Mouse (Mus musculus) G1E-ER4 (cell line): ENCODE results near the gene Sptb. TPM values are rescaled to one million over a fixed set of nuclear protein-coding genes. Genes with fewer than 3 reads are reported as not detected.

Experiments
- GATA1 ChIP-seq: IDR thresholded peaks from one replicate; pipeline ENCODE4 v1.8.0; 2012; ENCODE audit warnings: low read length, inconsistent platforms
- polyA plus RNA-seq: library from polyadenylated mRNA; stranded (reverse); fragments of >175 nt; gene quantifications from 2 replicates; pipeline ENCODE4 v1.2.3, GENCODE M21; 2012

Sptb gene
- polyA plus RNA-seq, 1 experiment, result 114 TPM

DNA sequence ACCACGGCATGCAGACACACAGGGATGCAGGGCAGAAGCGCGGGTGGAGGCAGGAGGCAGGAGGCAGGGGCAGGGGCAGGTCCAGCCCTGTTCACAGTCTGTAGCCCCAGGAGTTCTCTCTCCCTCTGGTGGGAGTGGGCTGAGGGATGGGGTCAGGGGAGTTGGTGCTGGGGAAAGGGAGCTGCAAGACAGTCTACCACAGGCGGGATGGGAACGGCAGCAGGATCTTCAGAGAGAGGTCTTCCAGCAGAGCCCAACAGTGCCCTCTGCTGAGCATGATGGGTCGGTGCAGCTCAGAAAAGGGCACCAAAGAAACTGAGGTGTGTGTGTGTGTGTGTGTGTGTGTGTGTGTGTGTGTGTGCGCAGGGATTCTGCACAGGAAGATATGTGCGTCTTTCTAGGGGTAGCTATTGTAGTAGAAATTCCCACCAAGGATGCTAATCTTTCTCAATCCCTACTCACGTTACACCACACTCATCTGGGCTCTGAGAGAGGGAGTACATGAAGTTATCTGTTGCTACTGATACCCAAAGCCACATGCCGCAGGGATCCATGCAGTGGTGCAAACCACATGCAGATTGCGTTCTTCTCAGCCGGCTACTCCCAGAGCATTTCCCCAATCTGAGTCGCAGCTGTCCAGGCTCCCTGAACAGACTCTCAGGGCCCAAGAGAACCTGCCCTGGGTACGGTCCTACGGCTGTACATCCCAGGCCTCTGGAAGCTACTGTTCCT, 113.9 kb downstream of the Sptb start:
- TF ChIP-seq GATA1, result peak; percentile 52

DNA sequence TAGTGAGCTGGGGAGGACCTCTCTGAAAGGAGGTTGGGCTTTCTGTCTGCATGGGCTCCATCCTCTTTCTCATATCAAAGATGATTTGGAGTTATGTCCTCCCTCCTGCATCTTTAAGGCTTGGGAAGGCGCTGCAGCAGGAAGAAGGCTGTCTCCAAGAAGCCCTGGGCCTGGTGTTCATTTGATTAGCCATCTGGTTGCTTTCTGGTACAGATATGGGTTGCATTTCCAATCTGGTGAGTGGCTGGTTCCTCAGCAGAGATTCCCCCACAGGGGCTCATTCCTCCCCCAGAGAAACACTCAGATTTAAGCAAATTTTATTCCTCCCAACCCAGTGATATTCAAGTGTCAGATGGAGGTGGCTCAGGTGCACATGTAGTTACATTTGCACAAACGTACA, 114.5 kb downstream of the Sptb start:
- no peak for TF ChIP-seq GATA1

DNA sequence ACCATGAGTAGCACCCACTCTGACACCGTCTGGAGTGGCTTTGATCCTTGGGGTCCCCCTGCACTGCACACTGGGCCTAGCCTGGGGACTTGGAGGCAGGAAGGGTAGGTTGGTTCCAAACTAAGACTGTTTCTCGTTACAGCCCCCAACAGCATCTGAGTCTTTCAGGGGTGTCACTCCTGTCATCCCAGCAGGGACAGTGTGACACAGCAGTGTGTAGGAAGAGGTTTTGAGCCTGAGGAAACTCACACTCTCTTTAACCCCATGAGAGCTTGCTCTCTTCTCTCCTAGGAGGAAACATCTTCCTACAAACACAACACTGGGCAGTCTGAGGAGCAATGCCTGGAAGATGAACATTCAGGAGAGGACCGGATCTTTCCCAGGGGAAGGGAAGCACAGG, 115.8 kb downstream of the Sptb start:
- TF ChIP-seq GATA1, result no peak

DNA sequence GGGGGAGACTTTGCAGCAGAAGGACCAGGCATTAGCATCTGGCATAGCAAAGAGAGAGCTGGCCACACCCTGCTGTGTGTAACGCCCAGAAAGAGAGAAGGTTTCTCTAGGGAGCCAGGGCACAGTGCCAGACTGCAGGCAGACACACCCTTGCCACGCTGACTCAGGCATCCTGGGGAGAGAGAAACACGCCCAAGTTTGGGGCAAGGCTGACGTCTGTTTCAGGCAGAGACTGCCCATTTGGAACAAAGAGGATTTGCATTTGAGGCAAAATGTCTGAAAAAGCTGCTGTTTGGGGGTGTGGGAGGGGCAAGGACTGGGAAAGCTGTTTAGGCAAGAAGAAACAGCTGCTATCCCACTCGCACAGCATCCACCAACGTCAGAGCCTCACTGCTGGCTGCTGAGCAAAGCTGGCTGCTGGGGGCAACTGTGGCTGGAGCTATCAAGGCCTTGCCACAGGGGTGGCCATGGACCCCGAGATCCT, 116.5 kb downstream of the Sptb start:
- TF ChIP-seq GATA1, result no peak

DNA sequence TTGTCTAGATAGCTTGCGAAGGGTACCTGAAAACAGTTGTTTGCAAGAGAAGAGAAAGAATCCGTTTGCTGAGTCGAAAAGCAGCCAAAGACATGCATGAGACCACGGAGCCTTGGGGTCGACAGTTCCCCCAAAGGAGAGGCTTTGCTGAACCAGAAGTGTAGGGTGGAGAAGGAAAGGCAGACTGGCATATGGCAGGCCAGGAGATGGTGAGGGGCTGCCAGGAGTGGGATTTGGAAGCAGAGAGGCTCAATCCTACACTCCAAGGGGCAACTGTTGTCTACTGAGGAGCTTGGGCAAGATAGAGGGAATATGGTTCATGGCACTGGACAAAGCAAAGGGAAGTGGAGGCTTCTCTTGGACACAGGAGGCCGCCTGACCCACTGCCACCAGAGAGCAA, 117.1 kb downstream of the Sptb start:
- TF ChIP-seq GATA1, result no peak

DNA sequence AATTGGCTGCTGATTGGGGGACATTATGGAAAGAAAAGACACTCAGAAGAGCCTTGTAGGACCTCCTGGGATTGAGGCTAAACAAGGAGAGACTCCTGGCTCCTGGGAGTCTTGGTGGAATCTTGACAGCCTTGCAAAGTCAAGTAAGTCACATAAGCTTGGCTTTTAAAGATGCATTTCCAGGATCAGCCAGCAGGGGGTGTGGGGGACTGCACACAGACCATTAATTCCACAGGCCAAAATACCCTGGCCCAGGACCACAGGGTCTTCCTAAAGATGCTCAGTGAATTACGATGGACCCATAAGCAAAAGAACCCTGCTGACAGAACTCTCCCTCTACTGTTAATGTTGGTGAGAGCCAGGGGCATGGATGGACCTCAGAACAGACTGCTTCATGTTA, 118.1 kb downstream of the Sptb start:
- no peak for TF ChIP-seq GATA1

DNA sequence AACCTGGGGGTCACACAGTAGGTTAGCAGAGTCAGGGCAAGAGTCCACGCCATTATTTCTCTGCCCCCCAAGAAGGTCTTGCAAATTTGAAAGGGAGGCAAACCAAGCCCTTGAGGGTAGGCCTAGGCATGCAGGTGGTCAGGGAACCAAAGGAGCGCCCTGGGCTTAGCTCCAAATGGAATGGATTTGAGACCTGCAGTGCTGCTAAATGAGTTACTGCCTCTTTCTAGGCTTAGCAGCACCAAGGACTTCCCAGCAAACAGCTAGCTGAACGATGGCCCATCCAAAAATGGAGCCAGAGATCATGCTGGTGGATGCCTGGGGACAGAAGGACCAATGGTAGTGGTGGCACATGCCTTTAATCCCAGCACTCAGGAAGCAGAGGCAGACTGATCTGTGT, 119.3 kb downstream of the Sptb start:
- TF ChIP-seq GATA1, result no peak

DNA sequence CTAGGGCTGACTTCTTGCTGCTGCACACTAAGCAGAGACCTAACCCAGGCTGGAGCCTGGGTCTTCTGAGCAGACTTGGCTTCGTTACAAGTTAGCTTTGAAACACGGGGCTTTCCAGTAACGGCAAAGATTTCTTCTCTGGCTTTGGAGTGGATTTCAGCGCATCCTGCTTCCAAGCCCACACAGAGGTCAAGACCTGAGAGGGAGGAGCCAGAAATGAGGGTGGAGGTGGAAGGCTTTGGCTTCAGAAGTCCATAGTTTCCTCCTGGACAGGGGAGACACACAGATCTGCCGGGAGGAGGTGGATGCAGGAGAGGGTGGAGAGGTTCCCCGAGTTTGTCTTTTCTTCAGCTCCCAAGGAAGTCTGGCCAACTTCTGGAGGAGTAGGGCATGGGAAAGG, 120.8 kb downstream of the Sptb start:
- TF ChIP-seq GATA1, result no peak

DNA sequence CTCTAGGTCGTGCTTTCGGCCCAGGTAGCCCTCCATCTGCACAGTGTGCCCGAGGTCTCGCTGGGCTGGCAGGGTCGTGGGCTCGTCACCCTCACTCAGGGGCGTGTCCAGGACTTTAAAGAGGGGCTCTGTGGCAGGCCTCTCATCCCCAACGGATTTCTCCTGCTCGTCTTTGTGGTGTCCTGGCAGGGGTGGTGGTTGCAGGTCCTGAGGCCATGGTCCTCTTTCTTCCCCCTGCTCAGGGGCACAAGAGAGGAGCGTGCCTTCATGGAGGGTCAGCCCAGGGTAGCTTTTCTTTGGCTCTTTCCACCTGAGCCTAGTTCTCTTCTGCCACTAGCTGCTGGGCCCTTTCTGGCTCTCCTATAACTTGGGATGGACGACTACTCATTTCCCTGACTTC, 123.0 kb downstream of the Sptb start:
- TF ChIP-seq GATA1, result no peak

DNA sequence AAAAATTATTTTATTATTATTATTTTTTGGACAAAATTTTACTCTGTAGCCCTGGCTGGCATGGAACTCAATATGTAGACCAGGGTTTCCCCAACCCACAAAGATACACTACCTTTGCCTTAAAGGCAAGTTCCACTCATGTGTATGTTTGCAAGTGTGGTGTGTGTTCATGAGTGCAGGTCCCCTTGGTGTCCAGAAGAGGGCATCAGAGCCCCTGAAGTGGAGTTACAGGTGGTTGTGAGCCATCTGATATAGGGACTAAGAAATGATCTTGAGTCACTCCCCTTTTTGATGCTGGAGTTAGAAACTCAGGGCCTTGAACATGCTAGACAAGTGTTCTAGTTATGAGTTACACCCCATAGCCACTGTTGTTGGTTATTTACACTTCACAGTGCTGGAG, 125.3 kb downstream of the Sptb start:
- TF ChIP-seq GATA1, result no peak

DNA sequence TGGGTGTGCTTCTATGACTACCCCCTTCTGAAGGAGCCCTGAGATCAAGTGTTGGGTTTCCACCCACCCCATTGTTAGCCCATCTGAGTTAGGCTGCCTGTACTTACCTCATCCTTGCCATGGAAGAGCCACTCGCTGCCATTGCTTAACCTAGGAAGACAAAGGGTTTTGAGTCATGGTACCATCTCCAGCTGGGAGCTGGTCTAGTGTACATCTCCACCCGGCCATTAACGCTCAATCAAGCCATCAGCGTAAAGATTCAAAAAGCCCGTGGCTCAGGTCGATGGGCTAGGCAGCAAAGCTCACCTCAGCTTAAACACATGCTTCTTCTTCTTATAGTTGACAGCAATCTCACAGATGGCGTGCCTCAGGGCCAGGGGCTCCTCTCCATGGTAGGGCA, 126.9 kb downstream of the Sptb start:
- no peak for TF ChIP-seq GATA1

DNA sequence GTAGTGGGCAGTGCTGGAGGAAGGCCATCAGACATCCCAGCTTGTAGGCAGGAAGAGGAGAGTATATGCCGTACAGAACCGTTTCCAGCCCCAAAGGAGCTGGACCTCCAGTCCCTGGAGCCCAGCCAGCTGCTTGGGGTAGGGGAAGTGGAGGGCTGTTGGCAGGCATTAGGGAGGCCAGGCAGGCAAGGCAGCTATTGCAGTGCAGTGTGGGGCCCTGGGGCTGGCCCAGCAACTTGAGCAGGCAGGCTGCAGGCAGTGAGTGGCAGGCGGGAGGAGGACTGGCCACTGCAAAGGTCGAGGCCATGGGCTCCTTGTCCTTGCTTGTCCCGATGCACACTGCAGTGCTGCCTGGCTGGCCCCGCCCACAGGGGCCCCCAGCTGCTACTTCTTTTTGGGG, 127.5 kb downstream of the Sptb start:
- no peak for TF ChIP-seq GATA1

DNA sequence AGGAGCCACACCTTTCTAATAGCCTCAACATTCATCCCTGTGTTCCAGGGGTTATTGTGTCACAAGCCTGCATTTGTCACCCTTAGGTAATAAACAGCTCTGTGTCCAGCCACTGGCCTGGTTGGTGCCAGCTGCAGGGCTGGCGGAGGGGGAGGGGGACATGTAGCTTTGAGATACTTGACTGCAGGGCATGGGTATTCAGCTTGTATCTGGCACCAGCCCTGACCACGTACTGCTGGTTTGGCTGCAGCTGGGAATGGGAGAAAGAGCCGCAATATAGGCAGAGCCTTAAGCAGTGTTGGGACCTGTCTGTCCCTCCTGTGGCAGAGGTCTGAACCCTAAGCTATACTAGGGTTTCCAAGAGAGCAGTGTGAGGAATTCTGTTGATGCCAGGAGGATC, 128.2 kb downstream of the Sptb start:
- TF ChIP-seq GATA1, result no peak

DNA sequence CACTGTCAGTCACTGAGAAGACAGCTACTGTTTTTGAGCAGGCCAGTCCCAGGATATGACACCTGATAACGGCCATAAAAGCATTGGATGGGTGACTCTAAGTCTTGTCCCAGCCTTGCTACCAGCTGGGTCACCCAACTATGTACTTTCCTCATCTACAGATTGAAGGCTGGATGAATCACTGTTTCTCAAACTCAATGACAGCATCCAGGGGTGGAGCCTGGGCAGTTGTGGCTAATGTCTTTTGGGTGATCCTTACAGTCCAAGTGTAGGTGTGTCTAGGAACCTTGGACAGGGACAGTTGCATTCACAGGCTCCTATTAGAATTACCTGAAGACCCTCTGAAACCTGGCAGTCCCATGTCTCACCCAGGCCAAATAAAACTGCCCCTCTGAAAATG, 130.5 kb downstream of the Sptb start:
- no peak for TF ChIP-seq GATA1

DNA sequence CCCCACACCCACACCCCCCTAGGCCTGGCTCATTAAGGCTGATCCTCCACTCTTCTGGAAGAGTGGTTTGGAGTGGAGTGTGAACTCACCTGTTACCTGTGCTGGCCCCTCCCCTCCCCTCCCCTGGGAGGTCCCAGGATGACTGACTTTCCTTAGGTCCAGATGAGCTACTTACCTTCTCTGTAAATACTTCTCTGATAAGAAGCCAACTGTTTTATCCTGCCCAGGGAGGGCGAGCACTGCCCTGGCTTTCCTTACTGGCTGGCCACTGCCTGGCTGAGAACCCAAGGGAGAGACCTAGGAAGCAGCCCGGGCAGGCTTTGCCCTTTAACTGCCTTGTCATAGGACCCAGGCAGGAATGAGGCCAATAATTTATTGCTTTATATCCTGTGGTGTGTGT, 131.9 kb downstream of the Sptb start:
- no peak for TF ChIP-seq GATA1

DNA sequence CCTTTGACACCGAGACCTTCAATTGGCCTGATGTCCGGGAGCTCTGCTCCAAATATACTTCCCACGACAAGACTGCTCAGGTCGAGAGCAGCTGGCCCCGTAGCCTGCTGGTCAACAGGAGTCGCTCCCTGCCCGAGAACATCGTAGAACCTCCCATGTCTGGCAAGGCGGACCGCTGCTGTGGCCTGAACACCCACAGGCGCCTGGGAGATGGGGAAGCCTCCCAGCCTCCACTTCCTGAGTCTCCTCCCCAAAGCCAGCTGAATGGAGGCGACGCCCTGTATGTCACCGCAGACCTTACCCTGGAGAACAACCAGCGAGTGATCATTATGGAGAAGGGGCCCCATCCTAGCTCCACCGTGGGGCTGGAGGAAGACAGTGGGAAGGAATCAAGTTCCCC, 132.5 kb downstream of the Sptb start:
- TF ChIP-seq GATA1, result no peak

DNA sequence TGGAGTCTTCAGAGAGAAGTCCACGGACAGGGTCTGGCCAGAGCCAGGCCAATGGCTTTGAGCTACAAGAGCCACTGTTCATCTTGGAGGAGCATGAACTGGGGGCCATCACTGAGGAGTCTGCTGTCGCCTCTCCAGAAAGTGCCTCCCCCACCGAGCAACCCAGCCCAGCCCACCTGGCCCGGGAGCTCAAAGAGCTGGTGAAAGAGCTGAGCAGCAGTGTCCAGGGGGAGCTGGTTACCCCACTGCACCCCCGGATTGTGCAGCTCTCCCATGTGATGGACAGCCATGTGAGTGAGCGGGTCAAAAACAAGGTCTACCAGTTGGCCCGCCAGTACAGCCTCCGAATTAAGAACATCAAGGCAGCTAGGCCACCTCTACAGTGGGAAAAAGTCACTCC, 133.5 kb downstream of the Sptb start:
- TF ChIP-seq GATA1, result no peak

DNA sequence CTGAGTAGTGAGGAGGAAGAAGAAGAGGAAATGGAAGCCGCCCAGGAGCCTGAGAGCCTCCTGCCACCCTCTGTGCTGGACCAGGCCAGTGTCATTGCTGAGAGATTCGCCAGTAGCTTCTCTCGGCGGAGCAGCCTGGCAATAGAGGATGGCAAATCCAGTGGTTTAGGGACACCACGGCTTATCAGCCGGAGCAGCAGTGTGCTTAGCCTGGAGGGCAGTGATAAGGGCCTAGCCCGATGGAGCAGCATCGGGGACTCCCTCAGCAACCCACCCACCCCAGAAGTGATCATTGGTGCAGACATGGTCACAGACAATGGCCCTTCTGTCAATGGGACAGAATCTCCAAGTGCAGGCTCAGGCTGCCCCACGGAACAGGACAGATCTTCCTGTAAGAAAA, 134.3 kb downstream of the Sptb start:
- TF ChIP-seq GATA1, result peak; percentile 64
